Mouse (Mus musculus) embryonic facial prominence, embryonic 14.5 days (tissue): Measurements from ENCODE around the gene E130309D02Rik. TPM values are rescaled to one million over a fixed set of nuclear protein-coding genes. Genes with fewer than 3 reads are reported as not detected.

Experiments used
- ATAC-seq: fragments of 200-750 bp; cut with Nextera tagmentation; 2 replicates; pipeline ENCODE4 v1.8.0; 2017; ENCODE audit warnings: low read depth, moderate number of reproducible peaks, moderate TSS enrichment
- DNase-seq: peaks from one replicate; pipeline ENCODE4 v3.0.0-alpha.2; 2015; ENCODE audit warnings: low spot score
- H3K27ac ChIP-seq: fragments of 300-500 bp; sonication (generic); replicated peaks from 2 replicates; pipeline ENCODE4 v1.5.1; 2014; ENCODE audit warnings: low read depth, mild to moderate bottlenecking, low read length, moderate library complexity
- H3K27me3 ChIP-seq: fragments of 300-500 bp; sonication (generic); replicated peaks from 2 replicates; pipeline ENCODE4 v1.6.1; 2014; ENCODE audit warnings: low read length; ENCODE audit not compliant: control insufficient read depth, insufficient read depth
- H3K36me3 ChIP-seq: fragments of 300-500 bp; sonication (generic); 2 replicates; pipeline ENCODE4 v1.6.1; 2014; ENCODE audit warnings: low read length, mixed read lengths; ENCODE audit not compliant: control insufficient read depth, insufficient read depth
- H3K4me1 ChIP-seq: fragments of 300-500 bp; sonication (generic); 2 replicates; pipeline ENCODE4 v1.6.1; 2014; ENCODE audit warnings: antibody characterized with exemption, low read length; ENCODE audit not compliant: control insufficient read depth, insufficient read depth
- H3K4me2 ChIP-seq: fragments of 300-500 bp; sonication (generic); 2 replicates; pipeline ENCODE4 v1.6.1; 2014; ENCODE audit warnings: low read depth, mild to moderate bottlenecking, low read length, moderate library complexity, mixed read lengths
- H3K4me3 ChIP-seq: fragments of 300-500 bp; sonication (generic); 2 replicates; pipeline ENCODE4 v1.5.1; 2014; ENCODE audit warnings: low read depth, mild to moderate bottlenecking, low read length
- H3K9ac ChIP-seq: fragments of 300-500 bp; sonication (generic); 2 replicates; pipeline ENCODE4 v1.6.1; 2014; ENCODE audit warnings: low read depth, mild to moderate bottlenecking, low read length, moderate library complexity, mixed read lengths
- H3K9me3 ChIP-seq: fragments of 300-500 bp; sonication (generic); 2 replicates; pipeline ENCODE4 v1.6.1; 2016; ENCODE audit warnings: low read length; ENCODE audit not compliant: control insufficient read depth
- whole genome bisulfite sequencing: fragments of 180-500 bp; shearing (Covaris S2); extraction: QIAGEN DNeasy Blood & Tissue Kit; methylation state at CpG from one replicate; pipeline ENCODE4 v1.1.7; 2014; 5-methylcytosine and 5-hydroxymethylcytosine counted together
- polyA plus RNA-seq: library from polyadenylated mRNA; unstranded; fragments of >200 nt; fragmentation: Nextera tagmentation; extraction: Ambion mirVana; gene quantifications from 2 replicates; pipeline ENCODE4 v1.2.1, GENCODE M21; 2014

Gene E130309D02Rik
- polyA plus RNA-seq, 1 experiment from 2014 or later: 22.6 TPM

DNA sequence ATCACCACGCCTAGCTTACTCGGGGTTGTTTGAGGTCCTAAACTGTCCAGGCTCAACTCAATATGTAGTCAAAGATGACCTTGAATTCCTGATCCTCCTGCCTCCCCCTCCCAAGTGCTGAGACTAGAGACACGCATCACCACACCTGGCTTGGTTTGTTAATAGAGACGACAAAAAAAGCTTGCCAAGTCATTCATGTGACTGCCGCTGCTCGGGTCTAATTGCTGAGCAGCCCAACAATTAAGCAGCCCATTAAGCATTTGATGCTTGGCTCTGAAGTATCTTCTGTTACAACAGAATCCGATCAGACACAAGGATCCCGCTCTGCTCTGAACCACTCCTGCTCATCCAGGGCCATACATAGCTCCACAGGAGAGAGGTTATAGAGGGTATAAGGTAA is 31.2 kb upstream of the E130309D02Rik start:
- Histone ChIP-seq H3K27me3 (no peaks in the 10 kb centered on the region), H3K36me3 (no peaks in the 10 kb centered on the region), H3K4me3 (no peak overlapping the region), H3K9ac (no peak overlapping the region), H3K4me2 (no peak overlapping the region), H3K4me1 (no peaks in the 10 kb centered on the region), H3K9me3 (peaks cover 5% of the 10 kb centered on the region; the same call in 1 of the 2 replicates), H3K27ac (no peak overlapping the region)
- DNase-seq (no peak), ATAC-seq (no peak)
- WGBS: 79% methylated on average over 8 of the region's 8 CpGs

DNA sequence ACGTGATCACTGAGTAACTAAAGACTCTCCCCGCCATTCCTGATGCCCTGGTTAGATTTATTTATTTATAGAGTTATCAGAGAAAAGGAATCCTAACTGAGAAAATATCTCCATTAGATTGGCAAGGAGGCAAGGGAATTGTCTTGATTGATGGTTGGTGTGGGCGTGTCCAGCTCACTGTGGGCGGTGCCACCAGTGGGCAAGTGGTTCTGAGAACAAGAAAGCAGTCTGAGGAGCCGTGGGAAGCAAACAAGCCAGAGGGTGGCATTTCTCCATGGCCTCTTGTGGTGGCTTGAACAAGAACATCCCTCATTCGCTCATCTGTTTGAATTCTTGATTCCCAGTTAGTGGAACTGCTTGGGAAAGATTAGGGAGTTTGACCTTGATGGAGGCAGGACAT is 24.4 kb upstream of the E130309D02Rik start:
- H3K4me3 ChIP-seq: no peak overlapping the region
- H3K27ac ChIP-seq: no peak overlapping the region
- H3K4me1 ChIP-seq: no peaks in the 10 kb centered on the region
- no peak overlapping the region for H3K9ac ChIP-seq
- no peaks in the 10 kb centered on the region for H3K27me3 ChIP-seq
- WGBS: 50% methylated on average over 6 of the region's 6 CpGs
- no peaks in the 10 kb centered on the region for H3K9me3 ChIP-seq
- DNase-seq: no peak
- no peak overlapping the region for H3K4me2 ChIP-seq
- H3K36me3 ChIP-seq: no peaks in the 10 kb centered on the region
- ATAC-seq: no peak

DNA sequence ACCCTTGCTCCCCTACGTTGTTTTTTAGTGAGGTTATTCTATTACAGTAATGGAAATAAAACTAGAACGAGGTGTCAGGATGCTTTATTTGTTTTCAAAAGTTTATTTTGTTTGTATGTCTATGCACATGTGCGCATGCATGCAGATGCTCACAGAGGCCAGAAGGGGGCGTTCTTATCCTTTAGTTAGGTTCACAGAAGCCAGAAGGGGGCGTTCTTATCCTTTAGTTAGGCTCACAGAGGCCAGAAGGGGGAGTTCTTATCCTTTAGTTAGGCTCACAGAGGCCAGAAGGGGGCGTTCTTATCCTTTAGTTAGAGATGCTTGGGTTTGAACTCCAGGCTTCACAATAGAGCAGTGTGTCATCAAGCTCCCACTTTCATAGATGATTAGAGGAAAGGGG is 21.4 kb upstream of the E130309D02Rik start:
- DNase-seq: no peak

DNA sequence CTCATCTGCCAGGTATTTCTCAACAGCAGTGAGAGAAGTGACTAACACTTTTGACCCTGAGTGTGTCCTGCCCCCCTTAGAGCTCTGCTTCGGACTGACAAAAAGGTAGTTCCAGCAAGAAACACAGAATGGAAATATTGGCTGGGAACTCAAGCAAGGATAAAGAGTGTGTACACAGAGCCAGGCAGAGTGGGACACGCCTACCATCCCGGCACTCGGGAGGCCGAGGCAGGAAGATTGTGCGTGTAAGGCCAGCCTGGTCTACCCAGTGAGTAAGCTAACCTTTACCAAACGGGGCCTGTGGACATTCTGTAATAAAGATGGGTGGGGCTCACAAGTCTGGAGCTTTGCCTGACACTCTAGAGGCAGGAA is 19.9 kb upstream of the E130309D02Rik start:
- H3K36me3 ChIP-seq: no peaks in the 10 kb centered on the region
- DNase-seq (no peak), ATAC-seq (no peak)
- H3K9ac ChIP-seq: no peak overlapping the region
- H3K4me1 ChIP-seq: peaks cover under 1% of the 10 kb centered on the region; the same call in 1 of the 2 replicates
- WGBS: 76% methylated on average over 7 of the region's 7 CpGs
- H3K27me3 ChIP-seq: no peaks in the 10 kb centered on the region
- H3K9me3 ChIP-seq: no peaks in the 10 kb centered on the region
- H3K27ac ChIP-seq: no peak overlapping the region
- no peak overlapping the region for H3K4me3 ChIP-seq
- H3K4me2 ChIP-seq: no peak overlapping the region

More for the DNA sequence above, 21.4 kb upstream of the E130309D02Rik start:
- no peak for ATAC-seq
- no peaks in the 10 kb centered on the region for H3K36me3 ChIP-seq
- H3K27me3 ChIP-seq: no peaks in the 10 kb centered on the region
- no peak overlapping the region for H3K4me3 ChIP-seq
- no peaks in the 10 kb centered on the region for H3K4me1 ChIP-seq
- H3K27ac ChIP-seq: no peak overlapping the region
- H3K4me2 ChIP-seq: no peak overlapping the region
- H3K9ac ChIP-seq: no peak overlapping the region
- 63% methylated on average over 6 of the region's 6 CpGs for WGBS
- H3K9me3 ChIP-seq: no peaks in the 10 kb centered on the region

DNA sequence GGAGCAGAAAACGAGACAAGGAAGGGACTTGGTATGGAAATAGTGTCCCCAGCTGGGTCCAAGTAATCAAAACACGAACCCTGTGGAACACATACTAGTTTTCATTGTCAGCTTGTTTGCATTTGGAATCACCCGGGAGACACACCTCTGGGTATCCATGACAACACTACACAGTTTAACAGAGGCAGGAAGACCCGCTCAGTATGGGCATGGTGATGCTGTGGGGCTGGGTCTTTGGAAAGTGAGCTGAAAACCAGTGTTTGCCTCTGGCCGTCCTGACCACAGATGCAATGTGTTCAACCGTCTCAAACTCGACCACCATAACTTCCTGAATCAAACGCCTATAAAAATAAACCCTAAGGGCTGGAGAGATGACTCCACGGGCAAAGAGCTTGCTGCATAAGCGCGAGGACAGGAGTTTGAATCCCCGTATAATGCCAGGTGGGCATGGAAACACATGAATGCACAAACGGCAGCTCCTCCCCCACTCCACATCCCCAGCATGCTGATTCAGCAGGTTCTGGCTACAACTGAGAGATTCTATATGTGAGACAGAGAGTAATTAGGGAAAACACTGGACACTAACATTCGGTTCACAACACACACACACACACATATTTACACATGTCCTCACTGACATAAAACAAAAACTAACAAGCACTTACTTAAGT is 19.4 kb upstream of the E130309D02Rik start:
- no peak for ATAC-seq
- Histone ChIP-seq H3K9ac (no peak overlapping the region), H3K36me3 (no peaks in the 10 kb centered on the region), H3K27me3 (no peaks in the 10 kb centered on the region), H3K4me1 (peaks cover 5% of the 10 kb centered on the region), H3K4me2 (peak overlapping the region; percentile 10; the same call in 1 of the 2 replicates), H3K9me3 (no peaks in the 10 kb centered on the region), H3K27ac (no peak overlapping the region), H3K4me3 (no peak overlapping the region)
- DNase-seq: no peak
- WGBS: 65% methylated on average over 14 of the region's 14 CpGs

DNA sequence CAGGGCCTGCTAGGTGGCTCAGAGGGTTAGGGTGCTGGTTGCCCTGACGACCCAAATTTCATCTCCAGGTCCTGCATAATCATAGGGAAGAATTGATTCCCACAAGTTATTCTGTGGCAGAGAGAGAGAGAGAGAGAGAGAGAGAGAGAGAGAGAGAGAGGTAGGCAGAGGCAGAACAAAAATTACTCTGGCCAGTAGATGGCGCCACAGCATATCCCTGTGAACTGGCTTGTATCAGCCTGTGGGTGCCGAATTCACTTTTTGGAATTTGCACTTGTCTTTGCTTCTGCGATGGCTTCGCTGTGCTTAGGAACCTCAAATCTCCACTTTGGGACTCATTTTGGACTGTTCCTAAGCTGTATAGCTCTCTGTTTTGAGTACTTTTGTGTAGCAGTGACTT is 18.7 kb upstream of the E130309D02Rik start:
- no peak overlapping the region for H3K4me3 ChIP-seq
- H3K4me2 ChIP-seq: peak overlapping the region; percentile 10; the same call in 1 of the 2 replicates
- DNase-seq (peak; percentile 77), ATAC-seq (no peak)
- WGBS: 16% methylated on average over 5 of the region's 5 CpGs
- H3K27ac ChIP-seq: no peak overlapping the region
- no peaks in the 10 kb centered on the region for H3K27me3 ChIP-seq
- 0 out of 2 replicates have a peak overlapping the region, but pooled peaks have one; percentile 27 for H3K9ac ChIP-seq
- H3K36me3 ChIP-seq: no peaks in the 10 kb centered on the region
- peaks cover 5% of the 10 kb centered on the region for H3K4me1 ChIP-seq
- H3K9me3 ChIP-seq: no peaks in the 10 kb centered on the region

DNA sequence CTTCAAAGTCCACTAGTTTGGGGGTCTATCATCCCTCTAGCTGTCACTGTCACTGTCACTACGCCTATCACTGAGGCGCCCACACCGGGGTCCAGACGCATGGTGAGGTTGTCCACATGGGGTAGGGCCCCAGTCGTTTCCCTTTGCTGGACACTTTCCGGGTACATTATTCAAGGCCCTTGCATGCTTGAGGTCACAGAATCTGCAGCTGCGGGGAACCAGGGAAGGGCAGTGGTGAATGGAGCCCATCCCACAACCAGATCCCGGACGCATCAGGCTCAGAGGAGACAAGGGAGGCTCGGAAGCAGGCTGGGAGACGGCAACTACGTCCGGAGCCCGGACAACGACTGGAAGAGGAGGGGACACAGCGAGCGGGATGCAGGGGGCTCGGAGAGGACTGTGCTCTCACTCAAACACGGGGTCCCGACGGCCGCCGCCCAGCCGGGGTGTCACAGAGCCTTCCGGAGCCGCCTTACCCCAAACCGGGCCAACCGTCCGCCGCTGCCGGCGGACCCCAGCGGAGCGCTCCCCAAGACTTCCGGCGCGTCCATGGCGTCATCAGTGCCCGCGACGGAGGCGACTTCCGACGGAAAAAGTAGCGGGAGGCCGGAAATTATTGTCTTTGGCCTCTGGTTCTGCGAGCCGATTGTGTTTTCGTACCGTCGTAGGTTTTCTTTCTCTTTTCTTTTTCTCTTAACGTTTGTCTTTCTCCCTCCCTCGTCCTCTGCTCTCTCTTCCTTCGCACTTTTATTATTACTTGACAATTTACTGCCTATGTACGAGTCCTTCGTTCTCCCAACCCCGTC is 13.7 kb upstream of the E130309D02Rik start, which contains the start of gene Zdhhc4:
Zdhhc4 (minus strand) TSS at position 567 of the 806 bp plus-strand sequence.
- peak within 1 kb of the TSS; percentile 91 for H3K4me2 ChIP-seq
- H3K4me1 ChIP-seq: peaks cover 13% of the 10 kb centered on the region
- H3K36me3 ChIP-seq: peaks cover 18% of the 10 kb centered on the region
- H3K9me3 ChIP-seq: no peaks in the 10 kb centered on the region
- no peaks in the 10 kb centered on the region for H3K27me3 ChIP-seq
- 1% methylated on average over 26 of the region's 57 CpGs for WGBS
- ATAC-seq: peak; percentile 73
- peak; percentile 95 for DNase-seq
- H3K4me3 ChIP-seq: peak within 1 kb of the TSS; percentile 77
- H3K27ac ChIP-seq: peak within 1 kb of the TSS; percentile 83
- H3K9ac ChIP-seq: peak within 1 kb of the TSS; percentile 92

DNA sequence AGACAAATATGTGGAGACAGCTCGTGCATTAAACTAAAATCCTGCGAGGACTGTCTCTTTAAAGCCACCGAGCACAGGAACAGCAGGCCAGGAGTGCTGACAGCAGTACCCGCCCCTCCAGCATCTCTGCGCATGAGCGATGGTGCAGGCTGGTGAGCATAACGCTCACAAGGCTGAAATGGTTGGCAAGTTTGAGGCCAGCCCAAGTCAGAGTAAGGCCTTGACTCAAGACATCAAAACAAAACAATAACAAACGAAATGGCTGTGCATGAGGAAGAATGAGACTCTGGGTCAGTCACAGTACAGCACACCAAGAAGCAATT is 2.1 kb upstream of the E130309D02Rik start:
- Histone ChIP-seq H3K4me2 (no peak overlapping the region), H3K36me3 (peaks cover 68% of the 10 kb centered on the region), H3K4me3 (no peak overlapping the region), H3K9ac (no peak overlapping the region), H3K27ac (no peak overlapping the region), H3K27me3 (no peaks in the 10 kb centered on the region), H3K4me1 (peaks cover 12% of the 10 kb centered on the region; the same call in 1 of the 2 replicates), H3K9me3 (no peaks in the 10 kb centered on the region)
- no peak for DNase-seq
- WGBS: 85% methylated on average over 8 of the region's 8 CpGs
- ATAC-seq: no peak
